Mouse (Mus musculus) olfactory bulb, adult 2 months (tissue): Measurements from ENCODE around the gene Myo6.

Experiments
- CTCF ChIP-seq: fragments of 200-500 bp; IDR thresholded peaks from 2 replicates; pipeline ENCODE4 v1.5.1; 2012; ENCODE audit warnings: low read depth, mild to moderate bottlenecking, low read length, moderate library complexity; ENCODE audit not compliant: insufficient read depth
- POLR2A ChIP-seq: fragments of 200-500 bp; IDR thresholded peaks from 2 replicates; pipeline ENCODE4 v1.6.1; 2012; ENCODE audit warnings: mild to moderate bottlenecking, low read depth, low read length, moderate library complexity; ENCODE audit not compliant: insufficient read depth

DNA sequence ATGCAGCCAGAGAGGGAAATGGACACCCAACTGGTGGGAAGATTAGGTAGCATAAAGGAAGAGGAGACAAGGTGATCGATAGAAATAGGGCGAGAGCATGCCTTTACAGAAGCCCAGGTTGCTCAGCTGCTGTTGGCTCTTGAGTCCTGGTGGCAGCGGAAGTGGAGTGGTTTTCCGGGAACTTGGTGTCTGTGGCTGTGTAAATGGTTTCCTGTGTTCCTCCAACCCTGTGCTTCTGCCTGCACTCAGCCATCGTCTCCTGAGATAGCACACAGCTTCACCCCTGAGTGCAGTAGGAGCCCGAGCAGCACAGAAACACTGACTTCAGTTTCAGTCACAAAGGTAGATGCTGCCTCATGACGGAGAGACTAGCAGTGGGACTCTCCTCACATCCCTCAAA lies 101.7 kb downstream of the Myo6 start:
- TF ChIP-seq POLR2A: no peak
- TF ChIP-seq CTCF: no peak
